Mouse (Mus musculus): ENCODE measurements around the gene Hdac9.
A peak's percentile ranks its signal among the peaks of the same experiment; 100 is the strongest.

Hdac9 gene

GRCm38 (mm10) chr12:34220051-34220926, 696.6 kb downstream of the Hdac9 start:
- DNase-seq (ENCODE audit: low read depth): no peak

GRCm38 (mm10) chr12:34218561-34218960, 698.3 kb downstream of the Hdac9 start:
- DNase-seq (ENCODE audit: low read depth): no peak

- DNase-seq (ENCODE audit: low read depth): no peak
Observed at GRCm38 (mm10) chr12:34215023-34216020, 701.6 kb downstream of the Hdac9 start.

- DNase-seq (ENCODE audit: low read depth): no peak
Observed at GRCm38 (mm10) chr12:34212162-34212561, 704.7 kb downstream of the Hdac9 start.

GRCm38 (mm10) chr12:34201471-34201870, 715.4 kb downstream of the Hdac9 start:
- no peak for DNase-seq (ENCODE audit: low read depth)

GRCm38 (mm10) chr12:34200030-34200446, 716.9 kb downstream of the Hdac9 start:
- DNase-seq (ENCODE audit: low read depth): no peak

GRCm38 (mm10) chr12:34195155-34195828, 721.6 kb downstream of the Hdac9 start:
- peak; percentile 1 for DNase-seq (ENCODE audit: low read depth)

- DNase-seq (ENCODE audit: low read depth): no peak
Observed at GRCm38 (mm10) chr12:34194116-34194515, 722.8 kb downstream of the Hdac9 start.

GRCm38 (mm10) chr12:34191246-34191645, 725.6 kb downstream of the Hdac9 start:
- no peak for DNase-seq (ENCODE audit: low read depth)

GRCm38 (mm10) chr12:34178931-34179330, 738.0 kb downstream of the Hdac9 start:
- no peak for DNase-seq (ENCODE audit: low read depth)

- no peak for DNase-seq (ENCODE audit: low read depth)
Observed at GRCm38 (mm10) chr12:34176790-34177189, 740.1 kb downstream of the Hdac9 start.

- DNase-seq (ENCODE audit: low read depth): no peak
Observed at GRCm38 (mm10) chr12:34173036-34173435, 743.9 kb downstream of the Hdac9 start.

GRCm38 (mm10) chr12:34170601-34171000, 746.3 kb downstream of the Hdac9 start:
- DNase-seq (ENCODE audit: low read depth): no peak

- DNase-seq (ENCODE audit: low read depth): no peak
Observed at GRCm38 (mm10) chr12:34165674-34166073, 751.2 kb downstream of the Hdac9 start.

GRCm38 (mm10) chr12:34156301-34156700, 760.6 kb downstream of the Hdac9 start:
- DNase-seq (ENCODE audit: low read depth): no peak

- no peak for DNase-seq (ENCODE audit: low read depth)
Observed at GRCm38 (mm10) chr12:34155740-34156139, 761.2 kb downstream of the Hdac9 start.

GRCm38 (mm10) chr12:34154757-34155156, 762.1 kb downstream of the Hdac9 start:
- DNase-seq (ENCODE audit: low read depth): no peak

- DNase-seq (ENCODE audit: low read depth): no peak
Observed at GRCm38 (mm10) chr12:34151336-34151735, 765.6 kb downstream of the Hdac9 start.

GRCm38 (mm10) chr12:34142743-34143142, 774.2 kb downstream of the Hdac9 start:
- DNase-seq (ENCODE audit: low read depth): no peak

GRCm38 (mm10) chr12:34113336-34113735, 803.6 kb downstream of the Hdac9 start:
- no peak for DNase-seq (ENCODE audit: low read depth)

GRCm38 (mm10) chr12:34092953-34093352, 823.9 kb downstream of the Hdac9 start:
- no peak for DNase-seq (ENCODE audit: low read depth)

- no peak for DNase-seq (ENCODE audit: low read depth)
Observed at GRCm38 (mm10) chr12:34091851-34092250, 825.0 kb downstream of the Hdac9 start.
